Mouse (Mus musculus): ENCODE data around the gene Fcrla.
A peak's percentile ranks its signal among the peaks of the same experiment; 100 is the strongest.

The Fcrla gene

DNA sequence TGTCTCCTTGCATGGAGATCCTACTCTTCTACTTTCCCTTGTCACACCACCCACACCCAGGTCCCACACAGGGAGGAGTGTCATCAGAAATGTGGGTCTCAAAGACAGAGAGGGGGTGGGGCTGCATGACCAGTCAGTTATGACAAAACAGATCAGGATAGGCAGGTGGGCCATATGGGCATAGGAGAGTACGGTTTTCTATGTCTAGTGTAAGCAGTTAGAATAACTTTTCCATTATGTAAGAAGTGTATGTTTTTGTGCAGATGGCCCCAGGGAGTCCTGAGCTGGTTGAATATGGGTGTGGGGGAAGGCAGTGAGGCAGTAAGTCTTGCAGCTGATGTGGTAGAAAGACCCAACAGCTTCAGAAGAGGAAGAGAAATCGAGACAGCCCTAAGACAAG is 1.1 kb upstream of the Fcrla start:
- no peak for DNase-seq (ENCODE audit: low spot score)

DNA sequence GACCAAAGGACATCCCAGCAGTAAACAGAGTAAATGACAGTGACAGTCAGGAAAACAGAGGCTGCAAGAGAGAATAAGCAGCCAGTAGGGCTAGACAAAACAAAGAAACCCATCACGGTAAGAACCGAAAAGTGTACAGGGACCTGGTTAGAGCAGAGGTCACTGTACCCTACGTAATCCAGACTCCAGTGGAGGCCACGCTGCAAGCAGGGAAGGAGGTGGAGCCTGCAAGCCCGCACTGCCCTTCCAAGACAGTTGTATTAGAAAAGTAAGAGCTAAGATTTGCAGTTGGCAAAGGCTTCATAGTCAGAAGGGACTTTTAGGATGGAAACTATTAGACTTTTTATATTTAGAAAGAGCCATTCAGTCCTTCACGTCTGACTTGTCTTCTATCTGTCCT is 442 bp downstream of the Fcrla start:
- DNase-seq (ENCODE audit: low spot score), result no peak

DNA sequence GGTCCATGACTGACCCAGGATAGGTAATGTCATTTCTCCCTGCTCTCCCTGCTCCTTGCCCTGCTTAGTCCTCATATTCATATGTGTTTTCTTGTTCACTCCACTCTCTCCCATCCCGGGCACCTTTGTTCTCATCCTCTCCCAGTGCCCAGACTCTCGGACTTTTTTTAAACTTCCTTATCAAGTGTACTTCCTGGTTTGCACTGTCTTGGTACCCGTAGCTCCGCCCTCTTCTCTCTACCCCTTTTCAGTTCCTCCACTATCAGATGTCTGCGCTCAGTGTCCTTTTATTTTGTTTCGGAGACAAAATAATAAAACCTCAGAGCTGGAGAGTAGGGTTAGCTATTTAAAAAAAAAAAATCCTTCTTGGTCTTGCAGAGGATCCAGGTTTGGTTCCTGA is 2.9 kb downstream of the Fcrla start:
- no peak for DNase-seq (ENCODE audit: low spot score)

DNA sequence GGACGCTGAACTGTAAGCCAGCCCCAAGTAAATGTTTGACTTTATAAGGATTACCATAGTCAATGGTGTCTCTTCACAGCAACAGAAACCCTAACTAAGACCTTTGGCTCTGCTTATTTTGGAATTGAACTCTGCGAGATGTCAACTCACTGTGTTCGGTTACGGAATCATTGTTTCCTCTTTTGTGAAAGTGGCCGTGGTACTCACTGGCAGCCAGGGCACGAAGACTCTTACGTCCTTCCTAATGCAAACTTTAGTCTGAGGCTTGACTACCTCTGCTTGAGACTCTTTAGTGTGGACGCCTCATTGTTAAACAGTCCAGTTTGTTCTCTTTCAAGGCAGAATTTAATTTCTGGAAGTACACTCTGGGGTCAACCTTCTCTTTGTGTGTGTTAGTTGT is 8.1 kb downstream of the Fcrla start:
- no peak for DNase-seq (ENCODE audit: low spot score)

DNA sequence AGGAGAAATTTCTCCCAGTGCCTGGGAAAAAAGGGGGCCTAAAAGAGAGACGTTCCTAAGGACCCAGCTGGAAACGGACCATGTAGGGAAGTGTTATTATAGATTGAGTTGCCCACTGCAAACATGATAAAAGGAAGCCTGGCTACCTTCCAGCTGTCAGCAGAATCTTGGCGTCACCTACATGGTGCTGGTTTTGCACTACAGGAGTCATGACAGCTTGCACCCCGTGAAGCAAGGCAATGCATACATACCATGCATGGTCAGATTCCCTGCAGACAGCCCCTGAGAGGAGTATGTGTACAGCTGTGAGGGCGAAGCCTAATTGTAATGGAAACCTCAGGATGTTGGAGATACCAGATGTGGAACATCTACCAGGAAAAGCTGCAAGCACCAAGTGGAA is 11.7 kb downstream of the Fcrla start:
- DNase-seq (ENCODE audit: low spot score), result no peak

DNA sequence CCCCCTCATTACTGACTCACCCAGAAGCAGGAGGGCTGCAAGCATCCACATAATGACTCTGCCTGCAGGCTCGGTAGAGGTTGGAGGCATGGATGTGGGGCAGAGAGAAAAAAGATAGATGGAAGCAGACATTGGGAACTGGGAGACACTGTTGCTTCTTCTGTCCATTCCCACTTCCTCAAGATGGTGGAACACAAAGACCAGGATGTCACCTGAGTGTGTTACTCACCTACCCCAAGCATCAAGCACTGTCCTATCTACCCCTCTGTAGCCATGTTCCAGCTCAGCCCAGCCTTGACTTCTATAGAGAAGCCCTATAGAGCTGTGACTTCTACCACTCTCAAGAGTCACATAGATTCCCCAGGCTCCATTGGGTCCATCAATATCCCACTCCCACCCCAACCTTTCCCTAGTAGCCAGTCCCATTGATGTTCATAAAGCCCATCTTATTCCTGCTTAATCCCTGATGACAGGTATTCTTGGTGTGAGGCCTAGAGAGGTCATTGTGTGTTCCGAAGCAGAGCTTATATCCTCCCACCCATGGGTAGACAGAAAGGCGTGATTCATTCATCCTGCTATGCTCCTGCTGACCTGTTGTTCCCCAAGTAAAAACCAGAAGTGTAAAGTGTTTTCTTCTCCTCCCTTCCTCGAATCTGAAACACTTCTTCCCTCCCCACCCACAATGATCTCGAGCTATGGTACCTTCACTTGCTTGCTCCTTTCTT is 14.3 kb downstream of the Fcrla start, which contains the start of gene Fcrlb:
Gene Fcrlb, minus strand, starts transcription at position 51 of the 725 bp plus-strand sequence.
- DNase-seq (ENCODE audit: low spot score), result no peak

DNA sequence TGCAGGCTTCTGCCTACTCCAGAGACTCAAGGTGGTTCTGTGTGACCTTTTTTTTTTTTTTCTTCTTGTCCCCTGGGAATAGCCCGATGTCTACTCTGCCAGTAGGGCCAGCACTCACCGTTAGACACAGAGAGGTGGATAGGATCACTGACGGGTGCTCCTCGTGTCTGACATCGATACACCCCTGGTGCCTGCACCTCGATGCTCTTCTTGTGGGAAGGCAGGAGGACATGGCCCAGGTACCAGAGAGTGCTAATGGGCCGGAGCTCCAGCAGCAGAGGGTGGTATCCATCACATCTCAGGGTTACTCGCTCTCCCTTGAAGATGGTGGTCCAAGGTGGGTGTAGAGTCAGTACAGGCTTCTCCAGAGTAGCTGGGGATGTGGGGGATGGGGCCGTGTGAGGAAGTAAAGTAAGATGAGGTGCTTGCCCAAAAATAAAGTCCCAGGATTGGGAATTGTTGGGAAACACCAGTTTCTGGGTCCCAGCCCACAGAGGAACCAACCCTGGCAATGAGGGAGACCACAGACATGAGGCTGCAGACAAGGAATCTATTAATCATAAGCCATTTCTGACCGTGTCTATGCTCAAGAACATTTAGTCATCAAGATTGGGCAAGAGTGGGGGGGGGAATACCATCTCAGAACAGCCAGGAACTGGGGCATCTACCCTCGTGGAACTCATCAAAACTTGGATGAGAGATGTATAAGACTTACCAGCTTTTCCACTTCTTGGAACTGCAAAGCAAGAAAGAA is 15.3 kb downstream of the Fcrla start:
- no peak for DNase-seq (ENCODE audit: low spot score)

DNA sequence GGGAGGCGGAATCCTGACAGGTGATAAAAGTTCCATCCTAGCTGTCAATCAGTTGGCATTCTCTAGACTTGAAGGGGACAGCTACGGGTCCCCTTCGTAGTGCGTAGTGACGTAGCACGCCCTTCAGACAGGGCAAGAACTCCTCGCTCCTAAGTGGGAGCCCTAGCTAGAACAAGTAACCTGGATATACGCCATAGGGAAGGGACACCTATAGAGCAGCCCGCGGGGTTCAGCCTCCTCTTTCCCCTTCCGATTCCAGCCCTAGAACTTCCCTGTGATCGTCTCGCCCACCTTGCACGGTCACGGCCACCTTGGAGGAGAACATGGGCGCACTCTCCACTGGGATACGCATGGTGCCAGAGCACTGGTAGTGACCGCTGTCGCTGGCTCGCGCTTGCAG is 19.0 kb downstream of the Fcrla start:
- no peak for DNase-seq (ENCODE audit: low spot score)

DNA sequence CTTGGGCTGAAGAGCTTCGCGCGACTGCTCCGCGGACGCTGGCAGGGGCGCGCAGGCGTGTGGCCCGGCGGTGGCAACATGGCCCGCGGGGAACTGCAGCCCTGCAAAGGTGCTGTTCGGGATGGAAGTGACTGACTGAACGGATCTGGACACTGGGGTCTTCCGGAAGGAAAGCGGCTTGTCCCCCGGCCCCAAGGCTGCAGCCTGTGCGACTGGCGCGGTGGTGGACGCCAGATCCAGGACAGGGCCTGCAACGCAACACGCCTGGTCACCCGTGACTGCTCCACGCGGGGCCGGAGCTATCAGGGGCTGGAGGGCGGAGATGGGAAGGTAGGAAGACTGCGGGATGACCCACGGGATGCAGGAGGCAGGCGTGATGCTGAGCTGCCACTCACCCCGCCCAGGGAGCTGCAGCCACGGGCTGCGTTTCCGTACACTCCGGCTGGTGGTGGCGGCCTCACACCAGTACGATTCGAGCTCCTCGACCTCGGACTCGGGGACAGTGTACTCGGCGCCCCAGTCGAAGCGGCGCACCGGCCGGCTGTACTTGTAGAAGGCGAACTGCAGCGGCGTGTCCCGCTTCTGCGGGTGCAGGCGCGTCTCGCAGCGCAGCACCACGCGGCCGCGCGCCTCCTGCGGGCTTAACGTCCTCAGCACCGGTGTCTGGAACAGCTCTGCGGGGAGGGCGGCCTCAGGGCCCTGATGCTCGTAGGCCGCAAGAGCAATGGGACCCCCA is 19.8 kb downstream of the Fcrla start:
- DNase-seq (ENCODE audit: low spot score), result no peak

DNA sequence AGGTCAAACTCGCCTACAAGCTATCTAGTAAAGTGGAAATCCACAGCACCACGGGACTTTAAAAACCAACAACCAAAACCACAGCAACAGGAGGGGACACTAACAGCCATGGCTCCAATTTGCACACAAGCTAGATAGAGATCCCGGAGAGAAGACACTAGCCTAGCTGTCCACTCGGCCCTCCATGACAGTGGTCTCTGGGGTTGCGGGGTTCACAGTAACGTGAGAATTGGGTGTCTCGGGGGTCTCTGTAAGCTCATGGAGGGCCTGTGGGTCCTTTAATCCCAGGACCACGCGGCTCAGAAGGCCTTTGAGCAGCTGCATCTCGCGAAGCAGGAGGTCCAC is 20.3 kb downstream of the Fcrla start:
- DNase-seq (ENCODE audit: low spot score), result no peak

DNA sequence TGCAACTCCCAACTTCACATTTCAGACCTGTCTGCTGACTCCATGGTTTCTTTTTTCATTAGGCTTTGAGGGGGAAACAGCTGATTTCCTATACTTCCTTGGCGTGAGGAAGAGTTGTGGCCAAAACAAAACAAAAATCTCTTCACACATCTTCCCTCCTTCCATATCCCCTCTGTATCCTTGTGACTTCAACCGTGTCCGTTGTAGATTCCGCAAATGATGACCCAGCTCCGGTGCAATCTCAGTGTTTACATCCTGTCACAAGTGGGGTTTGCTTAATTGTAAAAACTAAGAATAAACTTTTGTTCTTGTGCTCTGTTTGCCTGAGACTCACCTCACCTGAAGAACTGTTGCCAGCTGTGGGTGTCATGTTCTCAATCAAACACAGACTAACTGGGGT is 23.9 kb downstream of the Fcrla start:
- DNase-seq (ENCODE audit: low spot score), result no peak

DNA sequence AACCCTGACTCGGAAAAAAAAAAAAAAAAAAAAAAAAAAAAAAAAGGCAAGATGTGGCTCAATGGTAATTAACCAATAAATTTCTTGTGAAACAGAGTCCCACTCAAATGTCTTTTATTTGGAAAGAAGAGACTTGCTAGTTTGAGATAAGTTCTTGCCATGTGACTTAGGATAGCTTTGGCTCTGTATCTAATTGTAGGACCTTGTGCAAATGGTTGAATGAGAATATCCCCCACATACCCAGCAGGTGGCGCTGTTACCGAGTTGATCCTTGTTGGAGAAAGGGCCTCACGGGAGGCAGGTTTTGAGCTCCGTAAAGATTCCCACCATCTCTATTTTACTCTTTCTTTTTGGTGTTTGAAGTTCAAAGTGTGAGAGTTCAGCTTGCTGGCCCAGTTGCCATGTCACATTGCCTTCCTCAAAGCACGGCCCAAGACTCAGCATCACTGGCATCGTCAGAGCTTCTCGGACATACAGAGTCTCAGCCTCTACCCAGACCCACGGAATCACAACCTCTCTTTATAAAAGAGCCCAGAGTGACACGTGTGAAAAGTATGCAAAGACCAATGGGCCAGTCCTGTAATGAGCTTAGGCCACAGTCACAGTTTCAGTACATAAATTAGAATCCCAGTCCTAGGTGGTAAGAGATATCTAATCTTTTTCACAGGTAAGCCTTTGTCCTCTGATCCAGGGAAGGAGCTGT is 25.7 kb downstream of the Fcrla start:
- DNase-seq (ENCODE audit: low spot score), result peak; percentile 87

DNA sequence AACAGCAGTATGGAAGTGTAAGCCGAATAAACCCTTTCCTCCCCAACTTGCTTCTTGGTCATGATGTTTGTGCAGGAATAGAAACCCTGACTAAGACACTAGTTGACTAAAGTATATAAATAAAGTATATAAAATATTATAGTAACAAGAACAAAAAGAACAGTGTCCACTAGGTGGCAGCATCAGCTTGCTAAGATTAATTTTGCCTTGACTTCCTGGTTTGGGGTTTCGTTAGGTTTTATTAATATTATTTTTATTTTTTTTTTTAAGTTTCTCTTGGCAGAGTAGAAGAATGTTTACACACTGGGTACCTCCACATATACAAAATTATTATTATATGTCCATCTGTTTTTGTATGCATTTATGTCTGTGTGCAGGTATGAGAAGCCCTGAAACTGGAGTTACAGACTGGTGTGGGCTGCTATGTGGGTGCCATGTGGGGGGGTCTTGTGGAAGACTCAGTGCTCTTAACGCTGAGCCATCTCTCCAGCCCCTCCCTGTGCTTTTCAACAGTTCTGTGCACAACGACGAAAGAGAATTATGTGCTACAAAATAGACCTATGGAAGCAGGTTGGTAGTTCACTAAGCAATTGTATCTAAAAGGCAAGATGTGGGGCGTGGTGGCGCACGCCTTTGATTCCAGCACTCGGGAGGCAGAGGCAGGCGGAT is 26.4 kb downstream of the Fcrla start:
- DNase-seq (ENCODE audit: low spot score), result peak; percentile 38

DNA sequence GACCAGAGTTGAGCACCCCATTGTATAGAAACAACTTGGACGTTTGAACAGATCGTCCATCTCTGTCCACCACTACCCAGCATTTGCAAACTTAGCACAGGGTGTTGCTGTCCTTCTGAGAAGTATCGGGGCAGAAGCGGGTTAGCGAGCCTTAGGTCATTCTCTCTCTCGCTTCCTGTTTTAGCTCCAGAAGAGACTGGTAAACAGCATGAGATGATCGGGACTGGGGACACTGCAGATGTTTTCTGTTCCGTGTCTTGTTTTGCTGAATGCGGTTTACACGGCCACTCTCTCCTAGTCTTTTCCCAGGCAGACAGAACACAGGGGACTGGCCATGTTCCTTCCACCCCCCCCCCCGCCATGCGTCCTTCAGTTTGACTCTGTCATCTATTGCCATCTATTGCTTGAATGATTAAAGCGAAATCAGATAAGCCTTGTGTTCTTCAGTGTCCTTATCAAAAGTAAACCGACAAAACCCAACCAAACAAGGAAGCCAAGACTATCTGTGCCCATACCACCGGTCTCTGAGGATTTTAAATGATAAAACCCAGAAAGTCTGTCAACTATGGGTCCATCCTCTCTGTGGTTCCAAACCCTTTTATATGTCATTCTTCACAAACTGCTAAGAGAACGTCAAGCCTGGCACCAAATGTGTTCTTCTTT is 28.8 kb downstream of the Fcrla start:
- no peak for DNase-seq (ENCODE audit: low spot score)

DNA sequence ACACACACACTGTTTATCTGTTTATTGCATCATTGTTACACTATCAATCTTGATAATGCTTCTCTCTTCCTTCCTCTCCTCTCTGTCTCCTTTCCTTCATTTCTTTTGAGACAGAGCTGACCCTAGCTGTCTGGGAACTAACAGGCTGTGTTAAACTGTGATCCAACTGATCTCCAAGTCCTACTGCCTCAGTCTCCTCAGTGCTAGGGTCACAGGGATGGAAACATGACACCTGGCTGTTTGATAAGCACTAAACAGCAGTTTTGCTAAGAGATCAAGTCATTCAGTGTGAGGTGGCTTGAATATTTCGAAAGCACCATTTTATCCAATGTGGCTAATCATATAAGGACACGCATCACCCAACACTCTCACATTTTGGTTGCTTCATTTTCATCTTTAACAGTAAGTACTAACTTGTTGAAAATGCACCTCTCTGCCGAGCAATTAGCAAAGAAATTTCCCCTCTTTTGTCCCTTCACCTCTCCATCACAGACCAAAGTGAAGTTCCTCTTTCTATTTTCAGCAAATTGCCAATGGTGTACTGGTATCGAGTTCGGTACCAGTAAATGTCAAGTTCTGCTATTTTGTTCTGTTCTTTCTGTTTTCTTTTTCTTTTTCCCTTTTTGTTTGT is 30.6 kb downstream of the Fcrla start:
- no peak for DNase-seq (ENCODE audit: low spot score)

DNA sequence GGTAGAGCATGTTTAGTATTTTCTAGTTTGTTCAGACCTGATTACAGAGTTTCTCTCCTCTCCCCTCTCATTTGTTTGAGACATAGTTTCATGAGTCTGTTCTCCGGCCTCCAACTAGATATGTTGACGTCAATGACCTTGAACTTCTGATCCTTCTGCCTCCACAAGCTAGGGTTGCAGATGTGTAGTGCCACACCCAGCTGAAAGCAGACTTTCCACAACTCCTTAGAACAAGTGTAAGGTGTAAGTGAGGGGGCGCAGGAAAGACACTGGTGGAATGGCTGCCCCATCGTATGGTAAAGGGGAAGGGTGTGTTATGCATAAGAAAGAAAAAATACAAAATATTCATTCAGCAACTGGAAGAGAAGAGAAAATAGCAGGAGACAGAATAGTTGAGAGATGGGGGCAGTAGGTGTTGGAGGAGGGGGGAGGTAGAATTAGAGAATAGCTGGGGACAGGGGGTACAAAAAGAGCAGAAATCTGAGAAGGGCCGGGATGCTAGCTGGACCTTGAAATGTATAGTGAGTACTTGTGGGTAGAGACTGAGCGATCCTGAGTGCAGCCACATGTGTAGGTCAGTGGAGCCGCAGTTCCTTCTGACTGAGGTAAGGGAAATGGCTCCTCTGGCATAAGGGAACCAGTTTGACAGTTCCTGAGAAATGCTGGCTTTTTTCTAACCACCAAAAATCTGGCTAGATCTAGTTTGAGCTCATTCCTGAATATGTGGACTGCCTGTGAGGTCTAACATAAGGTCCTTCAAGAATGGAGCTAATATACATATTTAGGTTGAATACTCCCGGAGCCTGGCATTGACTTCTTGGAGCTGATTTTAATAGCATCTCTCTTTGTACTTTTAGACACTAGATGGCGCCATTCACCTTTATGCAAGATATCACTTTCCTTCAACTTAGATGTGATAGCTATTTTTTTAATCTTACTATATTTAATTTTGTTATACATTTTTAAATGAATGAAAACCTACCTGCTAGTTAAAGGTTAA is 32.5 kb downstream of the Fcrla start:
- no peak for DNase-seq (ENCODE audit: low spot score)

DNA sequence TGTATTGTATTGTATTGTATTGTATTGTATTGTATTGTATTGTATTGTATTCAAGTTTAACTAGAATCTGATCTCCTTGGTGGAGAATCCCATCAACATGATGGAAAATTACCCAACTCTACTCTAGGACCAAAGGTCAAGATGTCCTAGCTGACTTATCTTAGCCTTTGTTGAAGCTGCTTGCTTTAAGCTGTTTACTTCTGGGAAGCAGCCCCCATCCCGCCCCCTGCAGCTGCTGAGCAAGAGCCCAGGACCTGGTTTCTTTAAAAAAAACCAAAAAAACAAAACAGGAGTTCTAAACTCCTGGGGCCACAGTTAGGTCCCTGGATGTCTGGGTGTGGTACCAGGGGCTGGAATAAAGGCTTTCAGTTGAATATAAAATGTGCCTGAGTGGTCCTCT is 35.1 kb downstream of the Fcrla start:
- DNase-seq (ENCODE audit: low spot score), result no peak

DNA sequence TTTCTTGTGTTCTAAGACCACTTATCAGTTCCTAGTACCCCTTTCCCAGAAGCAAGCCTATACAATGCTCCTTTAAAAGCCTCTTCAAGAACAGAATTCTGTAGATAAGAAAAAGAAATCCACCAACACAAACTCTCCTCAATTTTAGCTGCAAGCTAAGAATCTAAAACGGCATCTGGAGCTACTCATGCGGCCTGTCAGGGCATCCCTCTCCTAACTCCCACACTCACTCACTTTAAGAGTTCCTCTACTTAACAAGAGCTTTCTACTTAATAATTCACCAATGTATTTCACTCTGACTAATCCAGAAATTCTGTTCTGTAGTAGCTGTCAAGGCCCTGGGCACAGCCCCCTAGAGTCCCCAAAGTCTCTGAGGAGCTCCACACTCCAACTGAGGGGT is 35.7 kb downstream of the Fcrla start:
- DNase-seq (ENCODE audit: low spot score), result no peak

DNA sequence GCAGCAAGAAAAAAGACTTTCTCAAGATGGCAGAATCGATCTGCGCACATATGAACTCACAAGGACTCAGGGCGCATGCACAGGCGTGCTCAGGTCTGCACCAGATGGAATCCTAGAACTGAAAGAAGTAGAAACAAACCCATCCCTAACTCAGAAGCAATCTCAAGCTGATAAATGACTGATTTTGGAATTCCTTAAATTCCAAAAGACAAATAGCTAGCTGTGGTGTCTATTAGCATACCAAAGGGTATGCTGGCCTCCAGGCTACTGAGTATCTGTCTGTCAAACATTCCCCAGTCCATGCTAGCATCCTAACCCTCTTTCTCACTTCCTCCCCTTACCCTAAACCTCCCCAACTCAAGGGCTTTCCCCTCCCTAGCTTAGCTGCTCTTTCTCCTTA is 38.1 kb downstream of the Fcrla start:
- DNase-seq (ENCODE audit: low spot score), result no peak

DNA sequence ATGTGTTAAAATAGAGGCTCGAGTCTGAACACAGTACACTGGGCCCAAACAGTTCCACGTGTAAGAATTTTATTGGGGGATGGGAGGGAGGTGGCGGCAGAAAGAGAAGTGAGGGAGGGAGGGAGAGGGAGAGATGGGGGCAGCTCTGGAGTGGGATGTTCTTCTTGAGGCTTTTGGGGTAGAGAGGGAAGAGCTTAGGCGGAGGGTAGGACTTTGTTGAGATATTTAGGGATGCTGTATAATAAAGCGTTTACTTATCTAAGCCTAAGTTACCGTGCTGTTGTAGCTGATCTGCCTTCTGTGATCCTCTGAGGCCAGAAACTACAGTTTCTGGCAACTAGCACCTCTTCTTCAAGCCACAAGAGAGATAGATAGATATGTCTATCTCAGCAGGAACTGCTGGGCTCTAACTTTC is 41.3 kb downstream of the Fcrla start:
- no peak for DNase-seq (ENCODE audit: low spot score)
